Mouse (Mus musculus): ENCODE results near the gene Gm21969.

Gm21969 gene

DNA sequence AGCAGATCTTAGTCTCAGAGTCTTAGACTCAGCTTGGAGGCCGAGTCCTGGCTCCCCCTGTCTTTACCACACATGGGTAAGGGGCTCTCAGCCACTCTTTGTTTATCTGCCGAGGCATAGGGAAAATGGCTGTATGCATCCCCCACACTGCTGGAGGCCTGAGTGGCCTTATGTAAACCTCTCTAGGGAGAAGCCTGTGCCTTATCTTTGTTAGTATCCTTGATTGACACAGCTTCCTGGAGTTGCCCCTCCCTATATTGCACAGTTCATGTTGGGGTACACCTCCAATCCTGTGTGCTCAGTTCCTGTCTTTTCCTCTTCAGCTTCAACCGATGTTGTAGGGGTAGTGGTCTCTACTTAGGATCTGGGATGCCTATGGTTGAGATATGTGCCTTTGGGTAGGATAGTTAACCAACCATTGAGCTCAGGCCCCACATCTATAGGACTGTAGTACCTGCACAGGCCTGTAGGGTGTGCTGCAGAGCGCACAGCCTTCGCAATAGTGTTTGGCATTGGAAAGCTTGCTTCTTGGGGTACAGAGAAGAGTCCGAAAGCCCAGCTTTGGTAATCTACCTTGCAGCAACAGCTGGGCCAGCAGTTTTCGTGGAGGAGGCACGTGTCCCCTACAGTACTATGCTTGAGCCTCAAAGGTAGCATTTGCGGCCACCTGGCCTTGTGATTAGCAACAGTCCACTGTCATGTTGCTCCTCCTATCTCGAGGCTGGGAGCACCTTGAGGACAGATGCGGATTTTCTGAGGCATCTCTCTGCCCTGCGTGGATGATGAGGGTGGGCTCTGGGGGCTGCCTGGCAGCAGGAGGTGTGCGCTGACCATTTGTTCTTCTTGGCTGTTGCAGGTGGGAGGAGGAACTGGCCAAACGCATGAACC, at the start of gene Gm21969:
TSS of gene Gm21969 (plus strand) at position 830 of the 888 bp plus-strand sequence.
- DNase-seq, result no peak

GRCm38 (mm10) chr4:139555235-139555634, 47.8 kb upstream of the Gm21969 start:
- DNase-seq, result no peak

- DNase-seq, result no peak
Measured at GRCm38 (mm10) chr4:139555951-139556350, 47.0 kb upstream of the Gm21969 start.

GRCm38 (mm10) chr4:139568361-139568760, 34.6 kb upstream of the Gm21969 start:
- no peak for DNase-seq

DNA sequence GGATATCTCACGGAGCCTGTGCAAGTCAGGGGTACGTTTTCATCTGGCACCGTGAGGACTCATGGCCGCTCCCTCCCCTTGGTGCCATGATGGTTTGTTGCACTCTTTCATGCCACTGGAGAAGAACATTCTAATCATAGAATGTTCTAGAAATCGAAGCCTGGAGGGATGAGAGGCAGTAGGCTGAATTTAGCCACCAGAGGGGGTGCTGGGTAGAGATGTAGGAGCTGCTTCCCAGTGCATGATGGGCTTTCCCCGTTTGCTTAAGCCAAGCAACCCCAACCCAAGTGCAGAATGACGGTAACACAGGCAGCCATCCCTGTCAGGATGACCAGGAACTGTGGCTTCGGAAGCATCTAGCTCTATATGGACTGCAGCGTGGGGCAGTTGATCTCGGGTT, 32.2 kb upstream of the Gm21969 start:
- no peak for DNase-seq

GRCm38 (mm10) chr4:139572928-139573512, 30.0 kb upstream of the Gm21969 start:
- DNase-seq, result no peak

DNA sequence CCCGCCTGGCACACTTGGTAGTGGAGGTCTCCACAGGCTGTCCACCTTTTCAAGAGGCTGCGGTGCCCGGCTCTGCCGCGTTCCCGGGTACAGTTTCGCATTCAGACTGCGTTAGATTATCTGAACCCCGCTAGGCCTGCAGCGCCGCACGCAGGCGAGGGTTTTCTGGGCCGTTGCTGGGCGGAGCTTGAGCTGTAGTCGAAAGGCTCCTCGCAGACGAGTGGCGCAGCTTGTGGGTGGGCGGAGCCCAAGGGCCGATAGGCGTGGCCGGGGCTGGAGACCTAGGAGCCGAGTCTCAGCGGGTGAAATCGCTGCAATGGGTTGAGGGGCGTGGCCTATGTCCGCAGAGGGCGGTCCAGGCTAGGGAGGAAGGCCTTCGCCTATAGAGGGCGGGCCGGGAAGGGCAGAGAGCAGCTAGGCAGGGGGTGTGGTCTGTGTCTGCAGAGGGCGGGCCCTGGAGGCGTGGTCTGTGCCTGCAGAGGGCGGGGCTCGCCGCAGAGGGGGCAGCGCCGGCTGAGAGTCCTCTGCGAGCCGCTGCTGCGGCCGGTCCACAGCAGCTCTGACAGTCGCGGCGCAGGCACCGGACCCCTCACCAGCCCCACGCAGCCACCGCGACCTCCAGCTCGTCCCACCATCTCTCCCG, 28.7 kb upstream of the Gm21969 start:
- DNase-seq, result peak; percentile 99

- DNase-seq, result peak; percentile 67
Measured at GRCm38 (mm10) chr4:139574799-139575672, 27.9 kb upstream of the Gm21969 start.

DNA sequence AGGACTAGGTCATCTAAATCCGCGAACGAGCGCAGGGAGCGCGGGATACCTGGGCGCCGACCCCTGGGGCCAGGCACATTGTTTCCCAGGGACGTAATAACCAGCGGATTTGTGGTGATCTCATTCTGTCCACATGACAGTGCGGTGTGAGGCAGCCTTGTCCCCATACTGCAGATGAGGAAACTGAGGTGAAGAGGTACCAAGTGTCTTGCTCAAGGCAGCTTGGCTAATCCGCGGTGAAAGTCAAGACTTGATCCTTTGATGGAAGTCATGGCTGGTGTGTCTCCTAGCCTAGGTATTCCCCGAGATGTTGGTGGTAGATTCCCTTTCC, 27.3 kb upstream of the Gm21969 start:
- no peak for DNase-seq

GRCm38 (mm10) chr4:139576251-139576880, 26.6 kb upstream of the Gm21969 start:
- no peak for DNase-seq

DNA sequence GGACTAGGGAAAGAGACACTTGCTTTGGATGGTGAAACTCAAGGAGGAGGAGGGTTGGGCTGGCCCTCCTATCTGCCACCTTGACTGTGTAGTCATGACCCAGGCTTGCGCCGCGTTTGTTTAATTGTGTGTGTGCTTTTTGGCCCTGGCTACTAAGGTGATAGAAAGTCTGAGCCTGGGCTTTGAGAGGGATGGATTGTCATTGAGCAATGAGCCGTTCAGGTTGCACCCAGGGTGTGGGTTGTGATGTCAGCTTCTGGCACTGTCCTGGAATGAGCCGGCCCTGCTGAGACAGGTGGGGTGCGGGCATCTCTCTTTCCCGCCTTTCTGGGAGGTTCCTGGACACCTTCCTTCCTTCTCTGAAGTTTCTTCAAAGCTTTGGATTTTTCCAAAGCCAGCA, 26.0 kb upstream of the Gm21969 start:
- no peak for DNase-seq

GRCm38 (mm10) chr4:139578389-139578788, 24.6 kb upstream of the Gm21969 start:
- DNase-seq, result no peak

DNA sequence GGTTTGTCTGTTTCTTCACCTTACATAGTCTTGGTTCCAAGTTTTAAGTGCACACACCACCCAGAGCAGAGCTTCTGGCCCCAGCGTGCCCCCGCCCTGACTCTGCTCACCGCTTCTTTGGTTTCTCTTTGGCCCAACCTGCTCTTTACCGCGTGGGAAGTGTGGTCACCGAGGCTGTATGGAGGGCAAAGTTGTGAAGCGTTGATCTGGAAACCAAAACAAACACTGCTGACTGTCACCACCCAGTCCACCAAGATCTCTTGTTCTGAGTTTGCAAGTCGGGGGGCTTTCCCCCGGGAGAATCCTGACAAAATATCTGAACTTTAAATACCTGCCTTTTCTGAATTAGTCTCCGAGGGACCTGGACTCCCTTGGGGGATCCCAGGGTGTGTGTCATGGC, 24.0 kb upstream of the Gm21969 start:
- no peak for DNase-seq

DNA sequence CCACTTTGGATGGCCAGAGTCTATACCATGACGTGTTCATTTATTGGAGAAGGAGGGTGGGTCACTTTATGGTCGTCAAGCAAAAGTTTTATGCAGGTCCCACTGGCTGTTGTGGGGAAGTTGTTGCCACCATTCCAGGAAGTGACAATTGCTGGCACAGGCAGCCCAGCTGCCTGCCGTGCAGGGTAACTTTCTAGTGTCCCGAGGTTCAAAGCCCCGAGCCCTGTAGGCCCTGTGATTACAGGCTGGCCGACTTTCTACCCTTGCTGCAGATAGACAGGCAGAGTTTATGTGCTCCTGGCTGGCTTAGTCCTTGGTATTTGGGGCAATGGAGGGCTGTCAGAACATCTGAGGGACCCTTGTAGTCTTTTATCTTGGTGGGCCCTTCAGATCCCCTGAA, 23.5 kb upstream of the Gm21969 start:
- no peak for DNase-seq

DNA sequence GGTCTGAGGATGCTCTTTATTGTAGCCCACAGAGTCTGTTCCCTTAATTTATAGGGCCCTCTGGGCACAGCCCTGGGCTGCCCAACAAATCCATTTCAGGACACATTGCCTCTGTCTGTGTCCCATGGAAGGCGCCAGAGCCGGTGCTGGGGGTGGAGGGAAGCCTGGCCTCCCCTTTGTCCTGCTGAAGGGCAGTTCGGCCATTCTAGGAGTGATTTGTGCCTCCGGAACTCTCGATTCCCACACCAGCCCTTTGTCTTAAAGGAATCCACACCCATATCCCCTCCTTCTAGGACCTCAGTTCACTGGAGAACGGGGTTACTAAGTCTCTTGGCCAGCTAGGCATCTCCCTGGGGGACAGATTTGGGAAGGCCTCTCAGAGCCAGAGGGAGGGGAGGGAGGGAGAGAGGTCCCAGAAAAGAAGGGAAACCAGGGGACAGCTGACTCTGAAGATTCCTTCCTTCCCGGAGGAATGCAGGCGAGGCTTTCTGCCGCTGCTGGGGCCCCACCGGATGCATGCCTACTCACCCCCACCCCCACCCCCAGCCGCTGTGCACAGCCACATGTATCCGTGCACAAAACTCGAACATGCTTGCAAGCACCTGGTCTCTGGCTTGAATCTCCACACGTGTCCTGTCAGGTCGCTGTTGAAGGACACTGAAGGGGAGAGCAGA, 22.2 kb upstream of the Gm21969 start:
- no peak for DNase-seq

GRCm38 (mm10) chr4:139581427-139582051, 21.4 kb upstream of the Gm21969 start:
- no peak for DNase-seq

DNA sequence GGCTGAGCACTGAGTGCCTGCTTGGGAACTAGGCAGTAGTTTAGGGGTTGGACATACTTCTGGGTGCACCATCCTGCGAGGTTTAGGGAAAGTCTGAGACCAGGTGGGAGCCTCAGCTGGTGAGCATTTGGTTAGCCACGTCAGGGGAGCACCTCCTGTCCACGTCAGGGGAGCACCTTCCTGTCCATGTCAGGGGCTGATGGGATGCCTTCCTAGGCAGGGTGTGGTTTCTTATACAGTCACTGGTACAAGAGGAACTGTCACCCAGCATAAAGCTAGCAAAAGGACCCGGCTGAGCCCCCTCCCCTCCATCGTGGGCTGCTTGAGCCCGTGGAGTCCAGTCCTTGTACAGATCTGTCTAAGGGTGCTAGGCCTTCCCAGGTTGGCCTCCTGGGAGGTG, 20.6 kb upstream of the Gm21969 start:
- no peak for DNase-seq

DNA sequence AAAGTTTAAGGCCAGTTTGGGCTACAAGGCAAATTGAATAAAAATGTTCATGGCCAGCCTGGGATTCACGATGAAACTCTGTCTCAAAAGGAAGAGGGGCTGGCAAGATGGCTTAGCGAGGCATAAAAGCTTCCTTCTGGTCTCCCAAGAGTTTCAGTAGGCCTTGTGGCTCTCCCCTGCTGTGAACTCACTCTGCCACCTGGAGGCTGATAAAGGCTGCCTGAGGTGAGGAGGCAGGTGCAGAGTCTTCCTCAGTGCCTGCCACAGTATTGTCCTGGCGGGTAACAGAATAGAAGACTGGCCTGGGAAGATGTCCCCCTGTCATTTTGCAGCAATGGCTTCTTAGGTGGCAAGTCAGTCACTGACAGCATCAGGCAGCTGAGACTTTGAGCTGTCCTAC, 20.1 kb upstream of the Gm21969 start:
- no peak for DNase-seq

DNA sequence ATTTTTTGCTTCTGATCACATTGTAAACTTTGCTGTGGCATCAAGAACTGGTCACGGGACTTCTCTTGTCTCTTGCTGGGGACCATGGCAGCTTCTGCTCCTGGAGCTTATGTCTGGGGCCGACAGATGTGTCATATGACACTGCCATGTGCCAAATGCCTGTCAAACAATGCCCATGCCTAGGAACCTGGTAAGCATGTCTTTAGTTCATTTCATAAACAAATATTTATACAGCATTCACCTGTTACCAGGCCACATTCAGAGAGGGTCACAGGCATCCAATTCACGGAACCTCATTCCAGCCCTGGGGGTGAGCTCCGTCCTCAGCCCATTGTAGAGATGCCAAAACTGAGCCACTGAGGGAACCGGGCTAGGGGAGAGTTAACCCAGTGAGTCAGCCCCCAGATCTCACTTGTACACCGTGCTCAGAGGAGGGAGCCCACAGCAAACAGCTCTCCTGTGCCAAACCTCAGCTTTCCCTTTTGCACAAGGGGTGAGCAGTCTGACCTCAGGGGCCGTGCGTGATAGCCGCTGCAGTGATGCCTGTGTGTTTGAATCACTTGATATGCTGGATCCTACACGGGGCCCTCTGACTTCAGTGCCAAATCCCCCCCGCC, 19.2 kb upstream of the Gm21969 start:
- DNase-seq, result no peak

- no peak for DNase-seq
Measured at GRCm38 (mm10) chr4:139584704-139585103, 18.3 kb upstream of the Gm21969 start.

DNA sequence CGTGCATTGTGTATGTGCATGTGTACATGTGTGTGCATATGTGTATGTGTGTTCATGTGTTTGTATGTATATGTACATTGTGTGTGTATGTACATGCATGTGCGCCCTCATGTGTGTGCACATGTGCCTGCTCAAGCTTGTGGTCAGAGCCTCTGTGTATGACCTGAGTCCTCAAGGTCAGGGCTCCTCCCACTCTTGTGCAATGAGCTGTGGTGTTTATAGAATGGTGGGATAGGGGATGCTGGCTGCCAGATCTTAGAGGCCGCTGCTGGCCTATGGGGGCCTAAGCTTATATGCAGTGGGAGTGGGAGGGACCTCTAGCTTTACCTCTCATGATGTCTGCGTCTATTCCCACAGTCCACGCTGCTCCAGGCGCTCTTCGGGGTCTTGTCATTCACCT, 17.3 kb upstream of the Gm21969 start:
- DNase-seq, result no peak
